Mouse (Mus musculus) neural tube, embryonic 14.5 days (tissue): ENCODE measurements around the gene B430218F22Rik. TPM values are rescaled to one million over a fixed set of nuclear protein-coding genes. Genes with fewer than 3 reads are reported as not detected.
"Not testable (repeated sequence)": the region's sequence is repeated elsewhere in the genome, so short reads cannot be mapped to it uniquely, and the experiment has no call there.

Experiments
- ATAC-seq: fragments of 200-750 bp; cut with Nextera tagmentation; 2 replicates; pipeline ENCODE4 v1.8.0; 2017; ENCODE audit warnings: low read depth, mild to moderate bottlenecking, moderate TSS enrichment, moderate library complexity
- H3K27ac ChIP-seq: fragments of 300-500 bp; sonication (generic); 2 replicates; pipeline ENCODE4 v1.5.1; 2014; ENCODE audit warnings: low read depth, mild to moderate bottlenecking, control low read depth, low read length, moderate library complexity, mixed read lengths
- H3K27me3 ChIP-seq: fragments of 300-500 bp; sonication (generic); 2 replicates; pipeline ENCODE4 v1.6.1; 2014; ENCODE audit warnings: low read length; ENCODE audit not compliant: control insufficient read depth, insufficient read depth
- H3K36me3 ChIP-seq: fragments of 300-500 bp; sonication (generic); 2 replicates; pipeline ENCODE4 v1.6.1; 2014; ENCODE audit warnings: low read length, mixed read lengths; ENCODE audit not compliant: control insufficient read depth, insufficient read depth
- H3K4me1 ChIP-seq: fragments of 300-500 bp; sonication (generic); 2 replicates; pipeline ENCODE4 v1.6.1; 2014; ENCODE audit warnings: low read length; ENCODE audit not compliant: control insufficient read depth, insufficient read depth
- H3K4me2 ChIP-seq: fragments of 300-500 bp; sonication (generic); 2 replicates; pipeline ENCODE4 v1.6.1; 2014; ENCODE audit warnings: mild to moderate bottlenecking, low read depth, low read length, control low read depth
- H3K4me3 ChIP-seq: fragments of 300-500 bp; sonication (generic); 2 replicates; pipeline ENCODE4 v1.5.1; 2014; ENCODE audit warnings: low read depth, low read length, control low read depth, mixed read lengths
- H3K9ac ChIP-seq: fragments of 300-500 bp; sonication (generic); replicated peaks from 2 replicates; pipeline ENCODE4 v1.6.1; 2014; ENCODE audit warnings: low read depth, mild to moderate bottlenecking, control low read depth, low read length, mixed read lengths
- H3K9me3 ChIP-seq: fragments of 300-500 bp; sonication (generic); 2 replicates; pipeline ENCODE4 v1.6.1; 2016; ENCODE audit warnings: low read length; ENCODE audit not compliant: control insufficient read depth
- WGBS: fragments of 180-500 bp; shearing (Covaris S2); extraction: QIAGEN DNeasy Blood & Tissue Kit; methylation state at CpG from one replicate; pipeline ENCODE4 v1.1.7; 2014; 5-methylcytosine and 5-hydroxymethylcytosine counted together
- polyA plus RNA-seq: library from polyadenylated mRNA; unstranded; fragments of >200 nt; fragmentation: Nextera tagmentation; extraction: Ambion mirVana; gene quantifications from 2 replicates; pipeline ENCODE4 v1.2.1, GENCODE M21; 2014

The B430218F22Rik gene
- 1.2 and 1.4 TPM in 2 replicates for polyA plus RNA-seq

- no peaks in the 10 kb centered on the region for H3K9me3 ChIP-seq
- peaks cover 9% of the 10 kb centered on the region for H3K4me1 ChIP-seq
- no peaks in the 10 kb centered on the region for H3K27me3 ChIP-seq
- peak within 1 kb of the TSS; percentile 76 for H3K4me2 ChIP-seq
- WGBS: under 1% methylated on average over 91 of the region's 93 CpGs
- peak; percentile 99 for ATAC-seq
- peak within 1 kb of the TSS; percentile 87 for H3K9ac ChIP-seq
- H3K36me3 ChIP-seq: peaks cover 13% of the 10 kb centered on the region
- peak within 1 kb of the TSS; percentile 89 for H3K4me3 ChIP-seq
- H3K27ac ChIP-seq: peak within 1 kb of the TSS; percentile 82
These were observed at the start of gene B430218F22Rik, which contains the start of gene Mrps30 for GRCm38 (mm10) chr13:118386511-118387447. Gene B430218F22Rik (plus strand): TSS chr13:118386630. Gene Mrps30 (minus strand): TSS chr13:118387252.

GRCm38 (mm10) chr13:118350257-118350656, 36.2 kb upstream of the B430218F22Rik start:
- WGBS: 24% methylated on average over 10 of the region's 10 CpGs
- Histone ChIP-seq H3K4me1 (no peaks in the 10 kb centered on the region), H3K27me3 (no peaks in the 10 kb centered on the region), H3K9me3 (no peaks in the 10 kb centered on the region), H3K27ac (no peak overlapping the region), H3K9ac (no peak overlapping the region), H3K4me2 (no peak overlapping the region), H3K4me3 (no peak overlapping the region), H3K36me3 (no peaks in the 10 kb centered on the region)
- ATAC-seq: no peak

- 89% methylated on average over 10 of the region's 10 CpGs for whole genome bisulfite sequencing
- no peaks in the 10 kb centered on the region for H3K4me1 ChIP-seq
- H3K4me2 ChIP-seq: no peak overlapping the region
- H3K9ac ChIP-seq: no peak overlapping the region
- no peaks in the 10 kb centered on the region for H3K9me3 ChIP-seq
- no peak overlapping the region for H3K27ac ChIP-seq
- no peak; the same call in 1 of the 2 replicates for ATAC-seq
- H3K27me3 ChIP-seq: no peaks in the 10 kb centered on the region
- H3K36me3 ChIP-seq: no peaks in the 10 kb centered on the region
- H3K4me3 ChIP-seq: no peak overlapping the region
These were observed 35.6 kb upstream of the B430218F22Rik start for GRCm38 (mm10) chr13:118350870-118351269.

- H3K27me3 ChIP-seq: no peaks in the 10 kb centered on the region
- no peaks in the 10 kb centered on the region for H3K36me3 ChIP-seq
- H3K9me3 ChIP-seq: no peaks in the 10 kb centered on the region
- H3K9ac ChIP-seq: no peak overlapping the region
- H3K4me1 ChIP-seq: no peaks in the 10 kb centered on the region
- ATAC-seq: no peak
- no peak overlapping the region for H3K4me2 ChIP-seq
- H3K4me3 ChIP-seq: no peak overlapping the region
- 88% methylated on average over 6 of the region's 6 CpGs for WGBS
- no peak overlapping the region for H3K27ac ChIP-seq
These were observed 23.1 kb upstream of the B430218F22Rik start for GRCm38 (mm10) chr13:118363342-118363741.

- no peak for ATAC-seq
These were observed 20.7 kb upstream of the B430218F22Rik start for GRCm38 (mm10) chr13:118365774-118366173.

GRCm38 (mm10) chr13:118372871-118373270, 13.6 kb upstream of the B430218F22Rik start:
- no peaks in the 10 kb centered on the region for H3K27me3 ChIP-seq
- H3K36me3 ChIP-seq: peaks cover under 1% of the 10 kb centered on the region; the same call in 1 of the 2 replicates
- H3K9me3 ChIP-seq: no peaks in the 10 kb centered on the region
- no peak overlapping the region for H3K4me2 ChIP-seq
- no peak overlapping the region for H3K27ac ChIP-seq
- H3K4me1 ChIP-seq: no peaks in the 10 kb centered on the region
- WGBS: 94% methylated on average over 4 of the region's 4 CpGs
- no peak for ATAC-seq
- H3K4me3 ChIP-seq: no peak overlapping the region
- H3K9ac ChIP-seq: no peak overlapping the region

More at GRCm38 (mm10) chr13:118365774-118366173, 20.7 kb upstream of the B430218F22Rik start:
- Histone ChIP-seq H3K4me3 (no peak overlapping the region), H3K9ac (no peak overlapping the region), H3K9me3 (no peaks in the 10 kb centered on the region), H3K27ac (no peak overlapping the region), H3K4me2 (no peak overlapping the region), H3K27me3 (no peaks in the 10 kb centered on the region), H3K36me3 (no peaks in the 10 kb centered on the region), H3K4me1 (no peaks in the 10 kb centered on the region)
- 76% methylated on average over 1 of the region's 1 CpGs for WGBS

GRCm38 (mm10) chr13:118379155-118379554, 7.3 kb upstream of the B430218F22Rik start:
- 59% methylated on average over 1 of the region's 1 CpGs for WGBS
- no peaks in the 10 kb centered on the region for H3K9me3 ChIP-seq
- no peak overlapping the region for H3K27ac ChIP-seq
- no peaks in the 10 kb centered on the region for H3K4me1 ChIP-seq
- no peak overlapping the region for H3K9ac ChIP-seq
- no peaks in the 10 kb centered on the region for H3K27me3 ChIP-seq
- no peak overlapping the region for H3K4me3 ChIP-seq
- no peak for ATAC-seq
- H3K4me2 ChIP-seq: no peak overlapping the region
- peaks cover 16% of the 10 kb centered on the region for H3K36me3 ChIP-seq

- no peak for ATAC-seq
These were observed 6.0 kb upstream of the B430218F22Rik start for GRCm38 (mm10) chr13:118380381-118380780.

GRCm38 (mm10) chr13:118387448-118387801, 995 bp downstream of the B430218F22Rik start:
- ATAC-seq: peak; percentile 72
- not testable (repeated sequence) for H3K27me3 ChIP-seq, H3K9me3 ChIP-seq, H3K9ac ChIP-seq, H3K27ac ChIP-seq, H3K4me1 ChIP-seq
- H3K4me3 ChIP-seq: peak overlapping the region; percentile 89
- peak overlapping the region; percentile 36 for H3K4me2 ChIP-seq
- 11% methylated on average over 10 of the region's 10 CpGs for WGBS
- H3K36me3 ChIP-seq: peaks cover 13% of the 10 kb centered on the region

More at GRCm38 (mm10) chr13:118380381-118380780, 6.0 kb upstream of the B430218F22Rik start:
- no peak overlapping the region for H3K4me2 ChIP-seq
- no peak overlapping the region for H3K9ac ChIP-seq
- H3K36me3 ChIP-seq: peaks cover 16% of the 10 kb centered on the region
- no peak overlapping the region for H3K27ac ChIP-seq
- no peaks in the 10 kb centered on the region for H3K4me1 ChIP-seq
- WGBS: 81% methylated on average over 10 of the region's 10 CpGs
- H3K4me3 ChIP-seq: no peak overlapping the region
- H3K27me3 ChIP-seq: no peaks in the 10 kb centered on the region
- no peaks in the 10 kb centered on the region for H3K9me3 ChIP-seq
